23 mouse cellular contexts compared by ENCODE assay signal in the genomic region with DNA sequence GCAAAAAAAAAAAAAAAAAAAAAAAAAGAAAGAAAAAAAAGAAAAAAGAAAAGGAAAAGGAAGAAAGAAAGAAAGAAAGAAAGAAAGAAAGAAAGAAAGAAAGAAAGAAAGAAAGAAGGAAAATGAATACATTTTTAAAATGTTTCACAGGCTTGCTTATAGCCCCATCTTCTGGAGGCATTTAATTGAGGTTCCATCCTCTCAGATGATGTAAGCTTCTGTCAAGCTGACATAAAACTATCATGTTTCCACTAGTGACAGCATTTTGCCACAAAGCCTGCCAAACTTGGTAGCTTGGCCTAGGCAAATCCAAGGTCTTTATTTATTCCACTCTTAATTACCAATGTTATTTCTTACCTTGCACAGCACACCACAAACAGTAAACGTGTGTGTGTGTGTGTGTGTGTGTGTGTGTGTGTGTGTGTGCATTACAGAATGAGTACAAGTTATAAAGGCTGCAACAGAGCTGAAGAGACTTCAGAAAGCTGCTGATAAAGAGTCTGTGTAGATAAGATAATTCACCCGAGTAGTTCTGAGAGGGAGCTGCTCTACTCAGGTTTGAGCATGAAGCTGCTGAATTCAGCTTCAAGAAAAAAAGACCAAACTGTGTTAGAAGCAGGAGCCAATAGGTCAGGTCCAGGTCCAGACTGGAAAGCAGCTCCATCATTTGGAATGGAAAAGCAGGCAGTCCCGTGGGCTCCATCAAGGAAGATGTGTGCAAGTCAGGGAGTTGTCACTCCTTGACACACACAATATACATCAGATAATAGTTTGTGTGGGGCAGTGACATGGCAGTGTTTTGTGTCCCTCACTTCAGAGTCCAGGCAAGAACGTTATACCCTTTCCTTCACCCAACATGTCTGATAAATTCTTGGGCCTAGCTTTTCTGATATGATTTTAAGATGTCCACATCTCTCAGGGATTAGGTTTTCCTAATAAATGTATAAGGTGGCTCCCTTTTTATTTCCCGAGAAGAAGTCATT.
DNase-seq lines count a peak whose midpoint lies in the region; ATAC-seq and TF ChIP-seq lines count a peak whose summit lies in the region.
"Had no signal": no experiment of that assay in that cellular context is flagged by ENCODE, and none has a peak within 500 bp of the region (broad histone marks: within the 10 kb centered on the region; RNA-seq: fewer than 3 reads in every experiment).

No protein-coding gene starts in this region.

- 77% methylated on average over 5 of the region's 5 CpGs for WGBS in midbrain, postnatal 0 days
- 80% methylated on average over 5 of the region's 5 CpGs for WGBS in midbrain, embryonic 10.5 days
- WGBS in liver, embryonic 16.5 days (ENCODE audit: insufficient replicate concordance): 31% methylated on average over 5 of the region's 5 CpGs
- 71% methylated on average over 5 of the region's 5 CpGs for WGBS in forebrain, embryonic 15.5 days

- H3K9me3 ChIP-seq in midbrain, postnatal 0 days (ENCODE audit: low read length): no peaks in the 10 kb centered on the region
- no peaks in the 10 kb centered on the region for H3K9me3 ChIP-seq in midbrain, embryonic 10.5 days (replicated peaks)
- H3K9me3 ChIP-seq in liver, embryonic 16.5 days (replicated peaks; ENCODE audit: control insufficient read depth, low read length): no peaks in the 10 kb centered on the region
- no peaks in the 10 kb centered on the region for H3K9me3 ChIP-seq in forebrain, embryonic 15.5 days
- H3K9me3 ChIP-seq: embryonic facial prominence, embryonic 13.5 days; hindbrain, embryonic 13.5 days; kidney, embryonic 15.5 days; limb, embryonic 10.5 days; megakaryocyte, embryonic 14.5 days; stomach, embryonic 15.5 days had no signal

- no peak for DNase-seq in midbrain, postnatal 0 days (ENCODE audit: low spot score)
- DNase-seq in midbrain, embryonic 10.5 days (ENCODE audit: low spot score): no peak
- DNase-seq in cerebellum, postnatal 36 days: no peak
- DNase-seq in kidney, postnatal 4 days: no peak
- DNase-seq: adrenal gland, postnatal 25 days; cerebellum, adult 18-20 months; gastrocnemius, adult 2 months; heart, postnatal 10 days; lung, adult 18-20 months; lung, postnatal 14 days; retina, postnatal 1 day; thymus, adult 2 months had no signal

- H3K9ac ChIP-seq in midbrain, postnatal 0 days (replicated peaks; ENCODE audit: low read length, poor library complexity, severe bottlenecking): no peak overlapping the region
- no peak overlapping the region for H3K9ac ChIP-seq in liver, embryonic 16.5 days (ENCODE audit: low read depth, low read length)
- no peak overlapping the region for H3K9ac ChIP-seq in forebrain, embryonic 15.5 days (replicated peaks)
- H3K9ac ChIP-seq: embryonic facial prominence, embryonic 13.5 days; hindbrain, embryonic 13.5 days; kidney, embryonic 15.5 days; stomach, embryonic 15.5 days had no signal

- TF ChIP-seq CTCF in midbrain, postnatal 0 days (IDR thresholded peaks at IDR 0.05): peak; percentile 29

- H3K27me3 ChIP-seq in midbrain, postnatal 0 days (ENCODE audit: insufficient read depth, low read length): no peaks in the 10 kb centered on the region
- peaks cover 12% of the 10 kb centered on the region for H3K27me3 ChIP-seq in midbrain, embryonic 10.5 days (ENCODE audit: low read depth, poor library complexity, severe bottlenecking)
- H3K27me3 ChIP-seq in liver, embryonic 16.5 days (ENCODE audit: control insufficient read depth, insufficient read depth, low read depth, low read length): no peaks in the 10 kb centered on the region; the same call in 1 of the 2 replicates
- no peaks in the 10 kb centered on the region; the same call in 1 of the 2 replicates for H3K27me3 ChIP-seq in forebrain, embryonic 15.5 days

- H3K4me1 ChIP-seq in midbrain, postnatal 0 days (ENCODE audit: insufficient read depth, low read length): no peaks in the 10 kb centered on the region
- H3K4me1 ChIP-seq in midbrain, embryonic 10.5 days: no peaks in the 10 kb centered on the region
- peaks cover 11% of the 10 kb centered on the region for H3K4me1 ChIP-seq in liver, embryonic 16.5 days (ENCODE audit: control insufficient read depth, low read depth, low read length)
- H3K4me1 ChIP-seq in forebrain, embryonic 15.5 days: no peaks in the 10 kb centered on the region
- H3K4me1 ChIP-seq: embryonic facial prominence, embryonic 13.5 days; hindbrain, embryonic 13.5 days; kidney, embryonic 15.5 days; limb, embryonic 10.5 days; stomach, embryonic 15.5 days had no signal

- no peak overlapping the region for H3K4me2 ChIP-seq in midbrain, postnatal 0 days (ENCODE audit: low read depth, low read length, poor library complexity, severe bottlenecking)
- 0 out of 2 replicates have a peak overlapping the region, but pooled peaks have one; percentile 7 for H3K4me2 ChIP-seq in liver, embryonic 16.5 days (ENCODE audit: low read depth, low read length)
- no peak overlapping the region for H3K4me2 ChIP-seq in forebrain, embryonic 15.5 days (replicated peaks)
- H3K4me2 ChIP-seq: embryonic facial prominence, embryonic 13.5 days; heart, embryonic 11.5 days; hindbrain, embryonic 13.5 days; kidney, embryonic 15.5 days; stomach, embryonic 15.5 days had no signal

- no peak overlapping the region for H3K4me3 ChIP-seq in midbrain, postnatal 0 days (ENCODE audit: low read depth, low read length)
- no peak overlapping the region for H3K4me3 ChIP-seq in midbrain, embryonic 10.5 days
- no peak overlapping the region for H3K4me3 ChIP-seq in liver, embryonic 16.5 days (ENCODE audit: low read depth, low read length)
- no peak overlapping the region for H3K4me3 ChIP-seq in forebrain, embryonic 15.5 days
- H3K4me3 ChIP-seq: embryonic facial prominence, embryonic 13.5 days; gastrocnemius, adult 2 months; hindbrain, embryonic 13.5 days; kidney, embryonic 15.5 days; limb, embryonic 10.5 days; megakaryocyte, embryonic 14.5 days; stomach, embryonic 15.5 days had no signal

- no peak overlapping the region for H3K27ac ChIP-seq in midbrain, postnatal 0 days (ENCODE audit: low read depth, low read length)
- no peak overlapping the region for H3K27ac ChIP-seq in midbrain, embryonic 10.5 days (replicated peaks)
- peak overlapping the region; percentile 55 for H3K27ac ChIP-seq in liver, embryonic 16.5 days (ENCODE audit: low read length)
- H3K27ac ChIP-seq in forebrain, embryonic 15.5 days (replicated peaks): no peak overlapping the region
- H3K27ac ChIP-seq: embryonic facial prominence, embryonic 13.5 days; gastrocnemius, adult 2 months; hindbrain, embryonic 13.5 days; kidney, embryonic 15.5 days; limb, embryonic 10.5 days; stomach, embryonic 15.5 days had no signal

- no peaks in the 10 kb centered on the region for H3K36me3 ChIP-seq in midbrain, postnatal 0 days (ENCODE audit: insufficient read depth, low read length)
- no peaks in the 10 kb centered on the region for H3K36me3 ChIP-seq in midbrain, embryonic 10.5 days
- no peaks in the 10 kb centered on the region for H3K36me3 ChIP-seq in liver, embryonic 16.5 days (ENCODE audit: control insufficient read depth, insufficient read depth)
- no peaks in the 10 kb centered on the region for H3K36me3 ChIP-seq in forebrain, embryonic 15.5 days
- H3K36me3 ChIP-seq: embryonic facial prominence, embryonic 13.5 days; hindbrain, embryonic 13.5 days; kidney, embryonic 15.5 days; limb, embryonic 10.5 days; stomach, embryonic 15.5 days had no signal

- no peak for ATAC-seq in midbrain, postnatal 0 days (ENCODE audit: low FRiP score)
- peak; percentile 50 for ATAC-seq in common myeloid progenitor, adult 5-6 weeks (replicated peaks; ENCODE audit: low read depth, poor library complexity, severe bottlenecking)
- peak; percentile 90 for ATAC-seq in liver, embryonic 16.5 days (ENCODE audit: low read depth)
- no peak for ATAC-seq in forebrain, embryonic 15.5 days (replicated peaks)
- ATAC-seq: midbrain, embryonic 16.5 days had no signal

Comparison
In these comparisons a context has a peak if more than half of its experiments do, and no peak if none do; other contexts are left out.
1. ATAC-seq: peak in common myeloid progenitor, adult 5-6 weeks (single experiment) and liver, embryonic 16.5 days (single experiment); none in midbrain, postnatal 0 days (single experiment) and forebrain, embryonic 15.5 days (single experiment).